Comparison of ENCODE assay signal across 28 mouse cellular contexts in genomic region chr10:106038497-106038896, GRCm38 (mm10).
"Had no signal": no experiment of that assay in that cellular context is flagged by ENCODE, and none has a peak within 500 bp of the region (broad histone marks: within the 10 kb centered on the region; RNA-seq: fewer than 3 reads in every experiment).

No protein-coding gene starts in this region.

- H3K4me2 ChIP-seq: embryonic facial prominence, embryonic 12.5 days; embryonic facial prominence, embryonic 13.5 days; embryonic facial prominence, embryonic 15.5 days; forebrain, embryonic 12.5 days; forebrain, embryonic 13.5 days; forebrain, embryonic 15.5 days had no signal

- H3K27me3 ChIP-seq: embryonic facial prominence, embryonic 12.5 days; embryonic facial prominence, embryonic 13.5 days; embryonic facial prominence, embryonic 15.5 days; forebrain, embryonic 12.5 days; forebrain, embryonic 13.5 days; forebrain, embryonic 15.5 days had no signal

- H3K9me3 ChIP-seq: embryonic facial prominence, embryonic 10.5 days; embryonic facial prominence, embryonic 12.5 days; embryonic facial prominence, embryonic 13.5 days; embryonic facial prominence, embryonic 15.5 days; forebrain, embryonic 10.5 days; forebrain, embryonic 12.5 days; forebrain, embryonic 13.5 days; forebrain, embryonic 15.5 days had no signal

- H3K9ac ChIP-seq: embryonic facial prominence, embryonic 12.5 days; embryonic facial prominence, embryonic 13.5 days; embryonic facial prominence, embryonic 15.5 days; forebrain, embryonic 12.5 days; forebrain, embryonic 13.5 days; forebrain, embryonic 15.5 days; forebrain, postnatal 0 days had no signal

- H3K4me3 ChIP-seq: embryonic facial prominence, embryonic 10.5 days; embryonic facial prominence, embryonic 12.5 days; embryonic facial prominence, embryonic 13.5 days; embryonic facial prominence, embryonic 15.5 days; erythroblast, embryonic 14.5 days; forebrain, embryonic 10.5 days; forebrain, embryonic 12.5 days; forebrain, embryonic 13.5 days; forebrain, embryonic 15.5 days; gastrocnemius, adult 2 months; heart, adult 2 months had no signal

- ATAC-seq: forebrain, embryonic 13.5 days; forebrain, embryonic 14.5 days; forebrain, embryonic 15.5 days; forebrain, embryonic 16.5 days; forebrain, postnatal 0 days had no signal

- DNase-seq: cerebellum, adult 2 months; cerebellum, adult 9-10 months; cerebellum, adult 9-11 months; cerebellum, postnatal 10 days; cerebellum, postnatal 14 days; cerebellum, postnatal 25 days; cerebellum, postnatal 36 days; embryo, embryonic 11 days; forebrain, postnatal 0 days; gastrocnemius, adult 2 months; gastrocnemius, postnatal 10 days; gastrocnemius, postnatal 14 days; gastrocnemius, postnatal 25 days; gastrocnemius, postnatal 36 days; heart, adult 11 months; heart, adult 18-20 months; heart, adult 2 months had no signal

- H3K4me1 ChIP-seq: embryonic facial prominence, embryonic 10.5 days; embryonic facial prominence, embryonic 12.5 days; embryonic facial prominence, embryonic 13.5 days; embryonic facial prominence, embryonic 15.5 days; forebrain, embryonic 10.5 days; forebrain, embryonic 12.5 days; forebrain, embryonic 13.5 days; forebrain, embryonic 15.5 days had no signal

- H3K36me3 ChIP-seq: embryonic facial prominence, embryonic 10.5 days; embryonic facial prominence, embryonic 12.5 days; embryonic facial prominence, embryonic 13.5 days; embryonic facial prominence, embryonic 15.5 days; forebrain, embryonic 10.5 days; forebrain, embryonic 12.5 days; forebrain, embryonic 15.5 days had no signal

- H3K27ac ChIP-seq: embryonic facial prominence, embryonic 10.5 days; embryonic facial prominence, embryonic 12.5 days; embryonic facial prominence, embryonic 13.5 days; embryonic facial prominence, embryonic 15.5 days; forebrain, embryonic 10.5 days; forebrain, embryonic 12.5 days; forebrain, embryonic 13.5 days; forebrain, embryonic 15.5 days; gastrocnemius, adult 2 months; heart, adult 2 months had no signal
